Mouse (Mus musculus) stomach, postnatal 0 days (tissue): ENCODE results near the gene Actl10.

Experiments used
- CTCF ChIP-seq: IDR thresholded peaks from 2 replicates; pipeline ENCODE4 v1.5.1; 2016; ENCODE audit warnings: antibody characterized with exemption, low read depth, mild to moderate bottlenecking, moderate library complexity
- EP300 ChIP-seq: optimal IDR thresholded peaks from 2 replicates; pipeline ENCODE3; 2016; ENCODE audit warnings: antibody characterized with exemption

DNA sequence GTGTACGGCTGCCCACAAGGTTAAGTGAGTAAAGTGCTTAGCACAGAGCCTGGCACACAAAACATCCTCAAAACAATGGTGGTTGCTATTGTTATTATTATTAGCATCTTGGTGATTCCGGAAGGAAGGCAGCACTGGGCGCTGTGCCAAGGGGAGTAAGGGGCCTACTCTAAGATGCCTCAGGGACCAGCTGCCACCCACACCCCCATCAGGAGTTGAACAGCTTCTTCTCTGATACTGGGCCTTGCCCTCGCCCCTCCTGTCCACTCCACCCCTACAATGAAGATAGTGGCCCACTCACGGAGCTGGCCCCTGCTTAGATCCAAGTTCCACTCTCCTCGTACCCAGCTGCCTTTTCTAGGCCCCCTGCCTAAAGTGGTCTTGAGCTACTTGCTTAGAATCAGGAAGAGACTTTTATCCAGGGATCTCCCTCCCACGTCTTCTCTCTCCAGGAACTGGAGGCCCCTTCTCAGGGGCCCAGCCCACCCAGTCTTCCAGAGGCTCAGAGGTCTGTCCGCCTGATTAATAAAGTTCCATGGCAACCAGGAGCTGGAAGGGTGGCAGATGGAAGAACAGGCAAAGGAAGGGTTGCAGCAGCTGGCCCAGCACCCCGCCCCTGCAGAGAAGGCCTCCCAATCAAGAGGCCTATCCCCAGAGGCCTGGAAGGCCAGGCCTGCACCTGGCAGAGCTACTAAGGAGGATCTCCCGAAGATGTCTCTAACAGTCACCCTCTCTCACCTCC, 16.9 kb downstream of the Actl10 start:
- TF ChIP-seq CTCF (no peak), EP300 (no peak)
